Mouse (Mus musculus) liver, embryonic 15.5 days (tissue): ENCODE data around the gene Tmcc1. TPM values are rescaled to one million over a fixed set of nuclear protein-coding genes. Genes with fewer than 3 reads are reported as not detected.

Experiments used
- ATAC-seq: fragments of 200-750 bp; cut with Nextera tagmentation; 2 replicates; pipeline ENCODE4 v1.8.0; 2017; ENCODE audit warnings: moderate number of reproducible peaks, mild to moderate bottlenecking, moderate library complexity; ENCODE audit not compliant: insufficient read depth
- H3K27ac ChIP-seq: fragments of 300-500 bp; sonication (generic); replicated peaks from 2 replicates; pipeline ENCODE4 v1.5.1; 2015; ENCODE audit warnings: mild to moderate bottlenecking, inconsistent platforms
- H3K27me3 ChIP-seq: fragments of 300-500 bp; sonication (generic); 2 replicates; pipeline ENCODE4 v1.6.1; 2015; ENCODE audit warnings: mild to moderate bottlenecking, inconsistent platforms
- H3K36me3 ChIP-seq: fragments of 300-500 bp; sonication (generic); replicated peaks from 2 replicates; pipeline ENCODE4 v1.6.1; 2015; ENCODE audit warnings: moderate library complexity, mild to moderate bottlenecking, inconsistent platforms
- H3K4me1 ChIP-seq: fragments of 300-500 bp; sonication (generic); replicated peaks from 2 replicates; pipeline ENCODE4 v1.6.1; 2015; ENCODE audit warnings: inconsistent platforms
- H3K4me2 ChIP-seq: fragments of 300-500 bp; sonication (generic); 2 replicates; pipeline ENCODE4 v1.6.1; 2015; ENCODE audit warnings: moderate library complexity, mild to moderate bottlenecking, inconsistent platforms
- H3K4me3 ChIP-seq: fragments of 300-500 bp; sonication (generic); replicated peaks from 2 replicates; pipeline ENCODE4 v1.5.1; 2015; ENCODE audit warnings: mild to moderate bottlenecking, inconsistent platforms
- H3K9ac ChIP-seq: fragments of 300-500 bp; sonication (generic); 2 replicates; pipeline ENCODE4 v1.6.1; 2015; ENCODE audit warnings: moderate library complexity, mild to moderate bottlenecking, inconsistent platforms
- H3K9me3 ChIP-seq: fragments of 300-500 bp; sonication (generic); replicated peaks from 2 replicates; pipeline ENCODE4 v1.6.1; 2016; ENCODE audit warnings: inconsistent platforms
- WGBS: fragments of 180-500 bp; shearing (Covaris S2); methylation state at CpG from one replicate; pipeline ENCODE4 v1.1.7; 2015; ENCODE audit warnings: mixed read lengths; ENCODE audit not compliant: insufficient replicate concordance; 5-methylcytosine and 5-hydroxymethylcytosine counted together
- polyA plus RNA-seq: library from polyadenylated mRNA; unstranded; fragments of >200 nt; fragmentation: Nextera tagmentation; extraction: Ambion mirVana; gene quantifications from 2 replicates; pipeline ENCODE4 v1.2.1, GENCODE M21; 2015

Tmcc1 gene
- polyA plus RNA-seq, 1 experiment from 2014 or later: 3.5 TPM

- no peak overlapping the region for H3K4me2 ChIP-seq
- peaks cover 16% of the 10 kb centered on the region for H3K4me1 ChIP-seq
- 76% methylated on average over 6 of the region's 6 CpGs for WGBS
- ATAC-seq: no peak
- H3K9ac ChIP-seq: no peak overlapping the region
- no peaks in the 10 kb centered on the region for H3K27me3 ChIP-seq
- no peaks in the 10 kb centered on the region for H3K36me3 ChIP-seq
- H3K27ac ChIP-seq: no peak overlapping the region
- H3K9me3 ChIP-seq: no peaks in the 10 kb centered on the region
- H3K4me3 ChIP-seq: no peak overlapping the region
These were observed 224.6 kb downstream of the Tmcc1 start for GRCm38 (mm10) chr6:115968700-115969099.

Other genes starting within 250 kb of the Tmcc1 start
- not detected in 2 replicates for gene H1foo, start 248.5 kb downstream of the Tmcc1 start, polyA plus RNA-seq
- 8.1 and 9.7 TPM in 2 replicates for gene Plxnd1, start 198.5 kb downstream of the Tmcc1 start, polyA plus RNA-seq
- 12.5 and 13.7 TPM in 2 replicates for gene Washc2, start 14.6 kb upstream of the Tmcc1 start, polyA plus RNA-seq
- 4.6 and 4.8 TPM in 2 replicates for gene Zfand4, start 70.7 kb upstream of the Tmcc1 start, polyA plus RNA-seq
- gene March8, start 144.5 kb upstream of the Tmcc1 start, polyA plus RNA-seq: 95.4 and 97.7 TPM in 2 replicates